Mouse (Mus musculus) spleen, adult 2 months (tissue): Measurements from ENCODE around the gene Rarg. TPM values are rescaled to one million over a fixed set of nuclear protein-coding genes. Genes with fewer than 3 reads are reported as not detected.

Source experiments
- DNase-seq, 2 experiments: peaks; one replicate each; pipeline versions ENCODE4 v3.0.0 to v3.0.0-alpha.2; 2012 to 2021; ENCODE audit warnings: low spot score in 2 of 2, low read depth in 1 of 2
- H3K27ac ChIP-seq: fragments of 200-500 bp; 2 replicates; pipeline ENCODE4 v1.5.1; 2012; ENCODE audit warnings: low read length, inconsistent platforms; ENCODE audit not compliant: insufficient read depth
- H3K27me3 ChIP-seq: fragments of 200-500 bp; 2 replicates; pipeline ENCODE4 v1.6.1; 2012; ENCODE audit warnings: mild to moderate bottlenecking, moderate library complexity, low read length, inconsistent platforms; ENCODE audit not compliant: control insufficient read depth, insufficient read depth
- H3K36me3 ChIP-seq: fragments of 200-500 bp; 2 replicates; pipeline ENCODE4 v1.6.1; 2012; ENCODE audit warnings: mild to moderate bottlenecking, low read length, inconsistent platforms; ENCODE audit not compliant: control insufficient read depth, insufficient read depth
- H3K4me1 ChIP-seq: fragments of 200-500 bp; 2 replicates; pipeline ENCODE4 v1.6.1; 2011; ENCODE audit warnings: inconsistent platforms; ENCODE audit not compliant: control insufficient read depth, insufficient read depth, insufficient read length
- H3K4me3 ChIP-seq: fragments of 200-500 bp; 2 replicates; pipeline ENCODE4 v1.5.1; 2011; ENCODE audit warnings: mild to moderate bottlenecking, inconsistent platforms; ENCODE audit not compliant: insufficient read depth, insufficient read length; ENCODE audit errors: extremely low read depth
- CTCF ChIP-seq: fragments of 200-500 bp; IDR thresholded peaks from 2 replicates; pipeline ENCODE4 v1.5.1; 2011; ENCODE audit warnings: mild to moderate bottlenecking, inconsistent platforms; ENCODE audit not compliant: insufficient read depth, insufficient read length, insufficient replicate concordance; ENCODE audit errors: extremely low read depth
- POLR2A ChIP-seq: fragments of 200-500 bp; IDR thresholded peaks from 2 replicates; pipeline ENCODE4 v1.6.1; 2011; ENCODE audit warnings: low read depth, low read length, inconsistent platforms
- WGBS: fragments of 180-500 bp; shearing (Covaris S2); methylation state at CpG from one replicate; pipeline ENCODE4 v1.1.7; 2018; 5-methylcytosine and 5-hydroxymethylcytosine counted together
- polyA plus RNA-seq: library from polyadenylated mRNA; depleted of rRNA; stranded (reverse); fragments of >200 nt; gene quantifications from 2 replicates; pipeline ENCODE4 v1.2.3, GENCODE M21; 2012

Rarg gene
- polyA plus RNA-seq, 1 experiment: 21.1 TPM

DNA sequence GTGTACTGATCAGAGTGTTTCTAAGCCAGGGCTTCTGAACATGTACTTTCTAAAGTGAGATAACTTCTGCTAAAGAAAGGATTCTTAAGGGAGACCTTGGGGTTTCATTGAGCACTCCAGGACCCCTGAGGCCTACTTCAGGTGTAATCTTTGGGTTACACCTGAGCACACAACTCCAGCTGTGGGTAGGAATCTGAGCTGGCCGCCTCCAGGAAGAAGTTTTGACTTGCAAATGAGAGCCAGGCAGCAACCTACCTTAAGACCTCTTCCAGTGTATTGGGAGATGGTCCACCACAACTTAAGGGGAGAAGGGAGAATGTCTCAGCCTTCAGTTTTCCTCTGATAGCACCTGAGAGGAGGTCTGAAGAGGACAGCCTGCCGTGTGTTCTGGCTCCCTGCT, 43.2 kb downstream of the Rarg start:
- 78% methylated on average over 2 of the region's 2 CpGs for WGBS
- TF ChIP-seq POLR2A (no peak), CTCF (no peak)

DNA sequence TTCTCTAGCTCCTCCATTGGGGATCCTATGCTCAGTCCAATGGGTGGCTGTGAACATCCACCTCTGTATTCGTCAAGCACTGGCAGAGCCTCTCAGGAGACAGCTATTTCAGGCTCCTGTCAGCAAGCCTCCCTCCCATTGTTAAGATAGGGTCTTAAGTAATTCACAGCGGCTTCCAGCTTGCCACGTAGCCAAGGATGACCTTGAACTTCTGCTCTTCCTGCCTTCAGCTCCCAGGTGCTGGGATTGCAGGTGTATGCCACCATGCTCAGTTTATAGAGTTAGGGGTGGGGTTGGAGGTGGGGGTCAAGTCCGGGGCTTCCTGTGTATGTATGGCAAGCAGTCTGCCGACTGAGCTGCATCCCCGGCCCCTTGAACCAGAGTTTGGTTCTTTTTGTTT, 45.4 kb downstream of the Rarg start:
- TF ChIP-seq CTCF: no peak
- no peak for TF ChIP-seq POLR2A
- Histone ChIP-seq H3K4me3 (no peak overlapping the region), H3K27me3 (no peaks in the 10 kb centered on the region), H3K27ac (no peak overlapping the region), H3K4me1 (peaks cover 19% of the 10 kb centered on the region; the same call in 1 of the 2 replicates), H3K36me3 (peaks cover 48% of the 10 kb centered on the region)
- DNase-seq: no peak
- 92% methylated on average over 6 of the region's 6 CpGs for WGBS

More for the DNA sequence above, 43.2 kb downstream of the Rarg start:
- Histone ChIP-seq H3K4me3 (no peak overlapping the region), H3K27me3 (no peaks in the 10 kb centered on the region), H3K4me1 (peaks cover 4% of the 10 kb centered on the region; the same call in 1 of the 2 replicates), H3K27ac (no peak overlapping the region), H3K36me3 (peaks cover 51% of the 10 kb centered on the region)
- DNase-seq: no peak

DNA sequence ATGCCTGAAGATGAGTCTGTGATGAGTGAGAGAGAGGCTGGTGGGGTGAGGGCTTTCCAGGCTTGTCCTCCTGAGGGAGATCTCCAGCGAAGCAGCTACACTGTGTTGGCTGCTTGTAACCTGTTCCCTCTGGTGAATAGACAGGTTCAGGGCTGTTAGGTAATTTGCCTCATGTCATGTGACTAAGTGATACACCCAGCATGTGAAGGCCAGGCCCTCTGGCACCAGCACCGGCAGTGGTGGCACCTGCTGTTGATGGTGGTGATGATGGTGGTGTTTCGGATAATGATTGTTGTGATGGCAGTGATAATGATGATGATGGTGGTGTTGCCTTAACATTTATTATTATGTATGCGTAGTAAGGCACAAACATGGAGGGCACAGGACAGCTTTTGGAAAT, 46.5 kb downstream of the Rarg start:
- DNase-seq: no peak
- TF ChIP-seq POLR2A: no peak
- no peak for TF ChIP-seq CTCF
- Histone ChIP-seq H3K4me3 (no peak overlapping the region), H3K27ac (no peak overlapping the region), H3K36me3 (peaks cover 47% of the 10 kb centered on the region), H3K27me3 (no peaks in the 10 kb centered on the region), H3K4me1 (peaks cover 21% of the 10 kb centered on the region; the same call in 1 of the 2 replicates)
- WGBS: 94% methylated on average over 4 of the region's 4 CpGs

DNA sequence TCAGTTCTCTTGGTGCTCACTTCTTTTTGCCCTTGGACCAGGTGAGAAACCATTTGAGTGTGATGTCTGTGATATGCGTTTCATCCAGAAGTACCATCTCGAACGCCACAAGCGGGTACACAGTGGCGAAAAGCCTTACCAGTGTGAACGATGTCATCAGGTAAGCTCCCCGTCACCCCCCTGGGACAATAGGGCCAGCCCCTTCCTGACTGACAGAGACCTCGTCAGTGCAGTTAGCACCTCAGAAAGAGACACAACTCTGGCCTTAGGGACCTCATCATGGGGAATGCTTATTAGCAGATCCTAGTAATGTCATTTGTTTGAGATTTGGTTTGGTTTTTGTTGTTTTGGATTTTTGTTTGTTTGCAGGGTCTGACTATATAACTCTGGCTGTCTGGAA, 48.2 kb downstream of the Rarg start:
- peak in 1 of 2 experiments; percentile 26 for DNase-seq
- peaks cover 45% of the 10 kb centered on the region for H3K36me3 ChIP-seq
- no peak overlapping the region for H3K4me3 ChIP-seq
- no peak for TF ChIP-seq POLR2A
- no peak for TF ChIP-seq CTCF
- H3K4me1 ChIP-seq: peaks cover 24% of the 10 kb centered on the region; the same call in 1 of the 2 replicates
- H3K27me3 ChIP-seq: no peaks in the 10 kb centered on the region
- H3K27ac ChIP-seq: peak overlapping the region; percentile 81
- 65% methylated on average over 8 of the region's 8 CpGs for WGBS

DNA sequence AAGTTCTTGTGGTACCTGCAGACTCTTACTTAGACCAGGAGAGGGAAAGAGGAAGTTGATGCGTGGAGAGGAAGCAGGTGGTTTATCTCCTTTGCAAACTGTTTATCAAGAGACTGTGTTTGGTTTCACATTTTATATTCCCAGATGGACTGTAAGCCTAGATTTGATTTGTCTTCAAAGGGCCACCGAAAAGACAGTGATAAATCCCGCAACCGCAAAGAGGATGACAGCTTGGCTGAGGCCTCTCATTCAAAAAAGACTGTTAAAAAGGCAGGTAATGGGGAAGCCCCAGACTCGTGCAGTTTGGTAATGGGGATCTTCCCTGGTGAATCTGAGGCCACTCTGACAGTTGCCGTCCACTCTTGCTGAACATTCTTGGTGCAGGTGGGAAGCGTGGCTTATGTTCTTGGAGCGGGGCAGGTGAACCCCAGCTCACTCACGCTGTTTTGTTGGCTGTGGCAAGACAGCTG, 49.2 kb downstream of the Rarg start:
- Histone ChIP-seq H3K4me1 (peaks cover 24% of the 10 kb centered on the region; the same call in 1 of the 2 replicates), H3K27me3 (no peaks in the 10 kb centered on the region), H3K27ac (peak overlapping the region; percentile 81), H3K4me3 (peak overlapping the region; percentile 8; the same call in 1 of the 2 replicates), H3K36me3 (peaks cover 42% of the 10 kb centered on the region)
- TF ChIP-seq CTCF (no peak), POLR2A (no peak)
- DNase-seq: peak in 1 of 2 experiments; percentile 25
- 15% methylated on average over 9 of the region's 9 CpGs for WGBS

DNA sequence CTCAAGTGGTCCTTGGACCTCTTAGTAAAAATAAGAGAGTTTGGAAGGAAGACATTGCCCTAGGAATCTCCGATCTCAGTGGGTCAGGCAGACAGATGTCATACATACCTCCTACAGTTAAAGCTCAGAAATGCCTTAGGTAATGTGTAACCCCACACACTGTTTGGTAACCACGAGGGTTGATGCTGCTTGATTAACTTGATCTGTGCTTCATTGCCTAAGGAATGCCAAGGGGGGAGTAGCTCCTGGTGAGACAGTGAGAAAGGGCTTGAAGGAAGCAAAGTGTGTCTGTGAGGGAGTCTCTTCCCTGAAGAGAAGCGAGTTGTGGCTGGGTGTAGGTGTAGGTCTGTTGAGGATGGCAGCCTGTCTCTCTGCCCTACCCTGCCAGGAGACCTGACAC, 50.0 kb downstream of the Rarg start:
- TF ChIP-seq CTCF: no peak
- no peak for TF ChIP-seq POLR2A
- DNase-seq: no peak
- Histone ChIP-seq H3K36me3 (peaks cover 35% of the 10 kb centered on the region), H3K27me3 (no peaks in the 10 kb centered on the region), H3K4me3 (no peak overlapping the region), H3K27ac (peak overlapping the region; percentile 81), H3K4me1 (peaks cover 25% of the 10 kb centered on the region; the same call in 1 of the 2 replicates)
- 67% methylated on average over 3 of the region's 3 CpGs for WGBS

DNA sequence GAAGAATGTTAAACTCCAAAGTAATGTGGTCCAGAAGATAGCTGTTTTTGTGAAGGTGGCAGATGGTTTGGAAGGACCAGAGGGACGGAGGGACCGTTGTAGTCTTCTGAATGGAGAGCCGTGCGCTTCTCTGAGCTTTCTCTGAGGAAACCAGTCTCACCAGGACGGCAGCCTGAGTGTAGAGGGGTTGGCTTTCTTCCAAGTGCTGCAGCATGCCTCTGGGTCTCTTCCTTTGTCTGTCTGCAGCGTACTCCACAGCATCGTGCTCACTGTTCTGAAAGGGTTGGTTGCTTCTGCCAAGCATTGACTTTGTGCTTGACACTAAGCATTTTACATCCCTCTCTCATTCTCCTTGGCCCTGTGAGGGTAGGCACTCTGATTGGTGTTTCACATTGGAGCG, 51.5 kb downstream of the Rarg start:
- peaks cover 27% of the 10 kb centered on the region; the same call in 1 of the 2 replicates for H3K4me1 ChIP-seq
- peaks cover 27% of the 10 kb centered on the region for H3K36me3 ChIP-seq
- 57% methylated on average over 8 of the region's 8 CpGs for WGBS
- no peak overlapping the region for H3K27ac ChIP-seq
- no peaks in the 10 kb centered on the region for H3K27me3 ChIP-seq
- no peak overlapping the region for H3K4me3 ChIP-seq
- no peak for DNase-seq
- TF ChIP-seq CTCF (no peak), POLR2A (no peak)
